Mouse (Mus musculus) bone marrow macrophage, adult 2 months (primary cell): ENCODE measurements around the gene Nup35.

Experiments
- CTCF ChIP-seq: IDR thresholded peaks from 2 replicates; pipeline ENCODE4 v1.5.1; 2012; ENCODE audit warnings: low read depth, mild to moderate bottlenecking, low read length, moderate library complexity
- POLR2A ChIP-seq: IDR thresholded peaks from 2 replicates; pipeline ENCODE4 v1.6.1; 2012; ENCODE audit warnings: mild to moderate bottlenecking, low read depth, low read length, borderline replicate concordance

- no peak for TF ChIP-seq POLR2A
- no peak for TF ChIP-seq CTCF
Measured at GRCm38 (mm10) chr2:80602756-80603155, 14.3 kb upstream of the Nup35 start.
